ENCODE assay signal across 16 mouse cellular contexts in the genomic region with DNA sequence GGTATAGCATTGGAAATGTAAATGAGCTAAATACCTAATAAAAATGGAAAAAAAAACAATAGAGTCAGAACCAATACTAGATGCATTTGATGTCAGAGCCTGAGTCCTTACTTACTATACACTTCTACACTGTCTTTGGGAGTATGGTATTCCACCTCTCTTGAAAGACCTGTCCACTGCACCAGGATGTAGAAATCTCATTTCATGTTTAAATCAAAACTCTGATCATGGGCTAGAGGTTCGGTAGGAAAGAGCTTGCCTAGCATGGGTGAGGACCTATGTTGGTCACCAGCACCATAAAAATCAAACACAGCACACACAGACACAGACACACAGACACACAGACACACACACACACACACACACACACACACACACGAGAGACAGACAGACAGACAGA. TPM values are rescaled to one million over a fixed set of nuclear protein-coding genes. Genes with fewer than 3 reads are reported as not detected.
"Had no signal": no experiment of that assay in that cellular context is flagged by ENCODE, and none has a peak within 500 bp of the region (broad histone marks: within the 10 kb centered on the region; RNA-seq: fewer than 3 reads in every experiment).

No protein-coding gene starts in this region.

- H3K27me3 ChIP-seq: neural tube, embryonic 15.5 days; stomach, embryonic 15.5 days had no signal

- H3K4me1 ChIP-seq: neural tube, embryonic 15.5 days; stomach, embryonic 15.5 days had no signal

- H3K4me3 ChIP-seq: neural tube, embryonic 15.5 days; stomach, embryonic 15.5 days had no signal

- H3K9me3 ChIP-seq: neural tube, embryonic 15.5 days; stomach, embryonic 15.5 days had no signal

- H3K27ac ChIP-seq: neural tube, embryonic 15.5 days; stomach, embryonic 15.5 days; stomach, postnatal 0 days had no signal

- H3K36me3 ChIP-seq: neural tube, embryonic 15.5 days; stomach, embryonic 15.5 days had no signal

- DNase-seq: retina, postnatal 1 day; right cerebral cortex, adult 18-20 months; right cerebral cortex, postnatal 14 days; right cerebral cortex, postnatal 25 days; right cerebral cortex, postnatal 4 days; spleen, adult 18-20 months; thymus, adult 18-20 months; thymus, adult 2 months; thymus, postnatal 14 days; thymus, postnatal 25 days; thymus, postnatal 36 days; thymus, postnatal 4 days had no signal

RNA-seq across cellular contexts. Expression of a gene that starts 53.2 kb away (rescaled TPM):
- polyA plus RNA-seq: spleen, adult 2 months had no signal
